Mouse (Mus musculus) midbrain, embryonic 13.5 days (tissue): ENCODE data around the gene Slc25a39. TPM values are rescaled to one million over a fixed set of nuclear protein-coding genes. Genes with fewer than 3 reads are reported as not detected.

Source experiments
- ATAC-seq: fragments of 200-750 bp; cut with Nextera tagmentation; 2 replicates; pipeline ENCODE4 v1.8.0; 2017; ENCODE audit warnings: mild to moderate bottlenecking, moderate TSS enrichment, moderate library complexity
- H3K27ac ChIP-seq: fragments of 300-500 bp; sonication (generic); 2 replicates; pipeline ENCODE4 v1.5.1; 2015; ENCODE audit warnings: inconsistent platforms, mild to moderate bottlenecking, moderate library complexity
- H3K27me3 ChIP-seq: fragments of 300-500 bp; sonication (generic); 2 replicates; pipeline ENCODE4 v1.6.1; 2015; ENCODE audit warnings: mild to moderate bottlenecking, inconsistent platforms
- H3K36me3 ChIP-seq: fragments of 300-500 bp; sonication (generic); 2 replicates; pipeline ENCODE4 v1.6.1; 2015; ENCODE audit warnings: mild to moderate bottlenecking, inconsistent platforms
- H3K4me1 ChIP-seq: fragments of 300-500 bp; sonication (generic); replicated peaks from 2 replicates; pipeline ENCODE4 v1.6.1; 2015; ENCODE audit warnings: inconsistent platforms
- H3K4me2 ChIP-seq: fragments of 300-500 bp; sonication (generic); replicated peaks from 2 replicates; pipeline ENCODE4 v1.6.1; 2015; ENCODE audit warnings: moderate library complexity, mild to moderate bottlenecking, inconsistent platforms
- H3K4me3 ChIP-seq: fragments of 300-500 bp; sonication (generic); replicated peaks from 2 replicates; pipeline ENCODE4 v1.5.1; 2015; ENCODE audit warnings: mild to moderate bottlenecking, inconsistent platforms
- H3K9ac ChIP-seq: fragments of 300-500 bp; sonication (generic); replicated peaks from 2 replicates; pipeline ENCODE4 v1.6.1; 2015; ENCODE audit warnings: mild to moderate bottlenecking, inconsistent platforms
- H3K9me3 ChIP-seq: fragments of 300-500 bp; sonication (generic); 2 replicates; pipeline ENCODE4 v1.6.1; 2016; ENCODE audit warnings: mild to moderate bottlenecking, inconsistent platforms
- WGBS: fragments of 180-500 bp; shearing (Covaris S2); methylation state at CpG from one replicate; pipeline ENCODE4 v1.1.7; 2015; 5-methylcytosine and 5-hydroxymethylcytosine counted together
- microRNA-seq: library from miRNA; unstranded; fragments of <30 nt; microRNA quantifications from one replicate; pipeline ENCODE4, GENCODE M21; 2016
- polyA plus RNA-seq: library from polyadenylated mRNA; unstranded; fragments of >200 nt; fragmentation: Nextera tagmentation; extraction: Ambion mirVana; gene quantifications from 2 replicates; pipeline ENCODE4 v1.2.1, GENCODE M21; 2015

The Slc25a39 gene
- polyA plus RNA-seq, 1 experiment from 2014 or later: 154 TPM

DNA sequence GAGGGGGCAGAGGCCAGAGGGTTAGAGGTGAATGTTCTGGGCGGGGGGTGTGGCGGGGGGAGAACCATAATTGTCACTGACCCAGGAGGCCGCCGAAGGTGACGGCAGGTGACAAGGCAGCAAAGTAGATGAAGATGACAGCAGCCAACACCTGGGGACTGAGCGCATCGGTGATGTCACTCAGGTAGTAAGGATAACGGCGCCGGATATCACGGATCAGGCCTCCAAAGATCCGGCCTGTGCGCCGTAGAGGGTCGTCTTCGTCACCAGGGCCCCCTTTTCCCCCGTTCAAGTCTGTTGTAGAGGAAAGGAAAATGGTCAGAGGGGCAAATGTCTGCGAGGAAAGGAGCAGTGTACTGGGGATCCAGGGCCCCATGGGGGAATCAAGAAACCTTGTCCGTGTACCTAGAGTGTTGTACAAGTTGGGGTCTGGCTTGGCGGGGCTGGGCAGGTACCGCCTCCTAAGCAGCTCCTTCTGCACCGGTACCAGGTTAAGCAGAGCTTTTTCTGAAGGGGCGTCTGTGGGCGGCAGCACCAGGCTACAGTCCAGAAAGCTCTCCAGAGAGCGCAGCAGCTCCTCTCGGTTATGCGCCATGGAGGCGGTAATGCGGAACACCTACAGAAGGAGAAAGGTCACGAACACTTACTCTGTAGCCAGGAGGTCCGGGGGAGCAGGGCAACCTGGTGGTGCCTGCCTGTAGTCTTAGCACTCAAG lies 51.0 kb downstream of the Slc25a39 start:
- Histone ChIP-seq H3K4me2 (no peak overlapping the region), H3K27ac (no peak overlapping the region), H3K36me3 (no peaks in the 10 kb centered on the region), H3K9me3 (no peaks in the 10 kb centered on the region), H3K4me3 (no peak overlapping the region), H3K27me3 (no peaks in the 10 kb centered on the region), H3K4me1 (no peaks in the 10 kb centered on the region), H3K9ac (no peak overlapping the region)
- WGBS: 77% methylated on average over 31 of the region's 31 CpGs
- ATAC-seq: no peak

GRCm38 (mm10) chr11:102356190-102356589 lies 51.6 kb downstream of the Slc25a39 start:
- no peak overlapping the region for H3K9ac ChIP-seq
- no peaks in the 10 kb centered on the region for H3K9me3 ChIP-seq
- H3K4me1 ChIP-seq: no peaks in the 10 kb centered on the region
- no peak overlapping the region for H3K4me3 ChIP-seq
- no peaks in the 10 kb centered on the region for H3K36me3 ChIP-seq
- no peak overlapping the region for H3K4me2 ChIP-seq
- no peak overlapping the region for H3K27ac ChIP-seq
- H3K27me3 ChIP-seq: no peaks in the 10 kb centered on the region
- no peak for ATAC-seq
- WGBS: 87% methylated on average over 12 of the region's 12 CpGs

DNA sequence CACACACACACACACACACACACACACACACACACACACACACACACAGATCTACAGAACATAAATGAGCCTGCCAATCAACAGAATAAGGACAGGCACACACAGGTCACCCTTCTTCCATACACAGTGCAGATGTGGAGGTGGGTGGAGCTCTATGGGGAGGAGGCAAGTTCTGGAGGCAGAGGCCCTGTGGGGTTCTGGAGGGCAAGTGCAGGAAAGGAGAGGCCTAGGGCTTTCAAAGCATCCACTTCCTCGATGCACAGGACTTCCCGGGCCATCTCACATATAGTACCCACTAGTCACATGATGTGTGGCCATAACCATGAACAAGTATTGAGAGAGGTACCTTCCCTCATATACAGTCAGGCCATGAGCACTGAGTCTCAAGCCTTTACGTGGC lies 52.2 kb downstream of the Slc25a39 start:
- Histone ChIP-seq H3K9ac (no peak overlapping the region), H3K4me3 (no peak overlapping the region), H3K4me1 (no peaks in the 10 kb centered on the region), H3K27me3 (no peaks in the 10 kb centered on the region), H3K4me2 (no peak overlapping the region), H3K27ac (no peak overlapping the region), H3K36me3 (no peaks in the 10 kb centered on the region), H3K9me3 (no peaks in the 10 kb centered on the region)
- no peak for ATAC-seq
- 91% methylated on average over 3 of the region's 3 CpGs for WGBS

DNA sequence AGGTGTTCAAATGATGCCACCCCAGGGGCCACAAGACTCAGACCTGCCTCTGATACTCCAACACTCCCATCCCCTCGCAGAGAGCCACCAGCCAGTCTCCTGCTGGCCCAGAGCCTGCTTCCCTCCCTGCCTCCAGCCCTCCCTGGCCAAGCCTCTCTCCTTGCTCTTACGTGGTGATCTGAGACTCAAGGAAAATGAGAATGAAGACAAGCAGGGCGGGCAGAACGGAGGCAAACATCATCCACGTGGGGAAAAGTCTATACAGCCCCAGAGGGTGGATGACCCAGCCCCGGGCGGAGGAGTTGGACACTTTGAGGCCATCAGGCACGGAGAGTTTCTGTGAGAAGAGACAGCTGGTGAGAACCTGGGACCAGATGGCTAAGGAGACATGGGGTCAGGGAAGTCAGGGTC lies 54.7 kb downstream of the Slc25a39 start:
- 48% methylated on average over 8 of the region's 8 CpGs for WGBS
- Histone ChIP-seq H3K36me3 (no peaks in the 10 kb centered on the region), H3K4me1 (no peaks in the 10 kb centered on the region), H3K4me3 (no peak overlapping the region), H3K4me2 (no peak overlapping the region), H3K9me3 (no peaks in the 10 kb centered on the region), H3K27me3 (no peaks in the 10 kb centered on the region), H3K27ac (no peak overlapping the region), H3K9ac (no peak overlapping the region)
- no peak for ATAC-seq

Small RNA genes within 50 kb of the gene (microRNA-seq; reads per million reads assigned to microRNA genes)
- not detected for gene Mir6930

Other genes starting within 250 kb of the Slc25a39 start
- 141 and 156 TPM in 2 replicates for gene Lsm12, start 222.7 kb downstream of the Slc25a39 start, polyA plus RNA-seq
- gene G6pc3, start 218.3 kb downstream of the Slc25a39 start, polyA plus RNA-seq: 31.4 and 32.9 TPM in 2 replicates
- 80.5 and 106 TPM in 2 replicates for gene Hdac5, start 177.8 kb downstream of the Slc25a39 start, polyA plus RNA-seq
- gene BC030867, start 159.1 kb downstream of the Slc25a39 start, polyA plus RNA-seq: 4.6 and 5.6 TPM in 2 replicates
- gene Asb16, start 139.2 kb downstream of the Slc25a39 start, polyA plus RNA-seq: not detected in 2 replicates
- gene Tmub2, start 123.0 kb downstream of the Slc25a39 start, polyA plus RNA-seq: 79.0 and 83.4 TPM in 2 replicates
- gene Atxn7l3, start 111.3 kb downstream of the Slc25a39 start, polyA plus RNA-seq: 28.4 and 30.1 TPM in 2 replicates
- gene Ubtf, start 88.2 kb downstream of the Slc25a39 start, polyA plus RNA-seq: 85.2 and 90.3 TPM in 2 replicates
- 4.3 and 4.8 TPM in 2 replicates for gene Slc4a1, start 41.7 kb downstream of the Slc25a39 start, polyA plus RNA-seq
- 131 and 153 TPM in 2 replicates for gene Rundc3a, start 14.5 kb downstream of the Slc25a39 start, polyA plus RNA-seq
- 57.4 and 61.8 TPM in 2 replicates for gene Grn, start 22.4 kb upstream of the Slc25a39 start, polyA plus RNA-seq
- gene Fam171a2, start 39.7 kb upstream of the Slc25a39 start, polyA plus RNA-seq: 10.9 and 18.4 TPM in 2 replicates
- 4.9 and 6.0 TPM in 2 replicates for gene Itga2b, start 62.2 kb upstream of the Slc25a39 start, polyA plus RNA-seq
- gene Gpatch8, start 148.4 kb upstream of the Slc25a39 start, polyA plus RNA-seq: 84.5 and 87.6 TPM in 2 replicates
- gene Gm11627, start 171.5 kb upstream of the Slc25a39 start, polyA plus RNA-seq: 4.2 and 5.3 TPM in 2 replicates
- 10.8 and 13.2 TPM in 2 replicates for gene Fzd2, start 196.4 kb upstream of the Slc25a39 start, polyA plus RNA-seq